Mouse (Mus musculus): ENCODE data around the gene Med13l. TPM values are rescaled to one million over a fixed set of nuclear protein-coding genes. Genes with fewer than 3 reads are reported as not detected.
A peak's percentile ranks its signal among the peaks of the same experiment; 100 is the strongest.

The Med13l gene
- polyA plus RNA-seq, 1 experiment from 2014 or later = 10.4 TPM

GRCm38 (mm10) chr5:118659713-118660112, 99.2 kb downstream of the Med13l start:
- Histone ChIP-seq H3K4me2 (ENCODE audit: low read depth, low read length) (no peak overlapping the region), H3K27ac (ENCODE audit: low read length) (no peak overlapping the region), H3K4me3 (replicated peaks; ENCODE audit: low read length) (no peak overlapping the region), H3K27me3 (ENCODE audit: control insufficient read depth, insufficient read depth, low read length) (no peaks in the 10 kb centered on the region), H3K9ac (ENCODE audit: low read length) (no peak overlapping the region), H3K9me3 (replicated peaks; ENCODE audit: control insufficient read depth, low read length) (no peaks in the 10 kb centered on the region), H3K4me1 (ENCODE audit: control insufficient read depth, insufficient read depth, low read length) (peaks cover 14% of the 10 kb centered on the region), H3K36me3 (ENCODE audit: control insufficient read depth, insufficient read depth, low read length) (no peaks in the 10 kb centered on the region)
- no peak for ATAC-seq (ENCODE audit: insufficient read depth, low FRiP score)
- 58% methylated on average over 2 of the region's 2 CpGs for WGBS

DNA sequence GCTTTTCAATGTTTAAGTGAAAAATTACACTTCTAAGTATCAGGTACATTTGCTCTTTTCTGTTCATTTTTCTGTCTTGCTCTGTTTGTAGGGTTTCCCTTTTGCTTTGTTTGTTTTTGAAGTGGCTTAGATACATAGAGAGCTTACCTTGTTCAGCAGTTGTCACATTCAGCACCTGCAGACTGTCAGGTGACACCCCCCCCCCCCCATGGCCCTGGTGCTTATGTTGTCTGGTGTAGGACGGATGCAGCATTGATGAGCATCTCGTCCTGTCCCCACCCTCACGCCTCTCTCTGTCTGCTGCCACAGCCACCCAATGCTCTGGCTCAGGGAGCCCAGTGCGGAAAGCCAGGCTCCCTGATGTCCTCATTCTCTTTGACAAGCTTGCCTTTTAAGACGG, 101.3 kb downstream of the Med13l start:
- Histone ChIP-seq H3K36me3 (ENCODE audit: control insufficient read depth, insufficient read depth, low read length) (no peaks in the 10 kb centered on the region), H3K27ac (ENCODE audit: low read length) (no peak overlapping the region), H3K27me3 (ENCODE audit: control insufficient read depth, insufficient read depth, low read length) (no peaks in the 10 kb centered on the region), H3K4me3 (replicated peaks; ENCODE audit: low read length) (no peak overlapping the region), H3K4me1 (ENCODE audit: control insufficient read depth, insufficient read depth, low read length) (peaks cover 24% of the 10 kb centered on the region), H3K4me2 (ENCODE audit: low read depth, low read length) (no peak overlapping the region), H3K9me3 (replicated peaks; ENCODE audit: control insufficient read depth, low read length) (no peaks in the 10 kb centered on the region), H3K9ac (ENCODE audit: low read length) (no peak overlapping the region)
- ATAC-seq (ENCODE audit: insufficient read depth, low FRiP score) = no peak
- WGBS = 72% methylated on average over 5 of the region's 5 CpGs

DNA sequence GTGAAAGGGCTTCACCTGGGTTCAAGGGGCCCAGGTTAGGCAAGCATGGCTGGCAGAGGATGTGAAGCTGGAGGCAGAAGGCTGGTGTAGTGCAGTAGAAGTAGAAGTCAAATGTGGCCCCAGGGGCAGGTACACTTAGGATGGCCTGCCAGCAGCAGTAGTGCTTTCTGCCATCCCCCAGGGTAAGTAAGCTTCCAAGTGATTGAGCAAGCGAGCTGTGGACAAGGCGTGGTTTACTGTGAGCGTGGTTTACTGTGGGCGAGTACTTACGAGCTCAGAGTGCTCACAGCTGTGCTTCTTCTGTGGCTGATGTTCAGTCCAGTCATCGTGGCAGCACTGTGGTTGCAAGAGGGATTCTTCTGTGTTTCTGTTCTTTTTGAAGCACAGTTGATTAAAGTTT, 103.5 kb downstream of the Med13l start:
- peak; percentile 57; the same call in 1 of the 2 replicates for ATAC-seq (ENCODE audit: insufficient read depth, low FRiP score)
- WGBS = 47% methylated on average over 6 of the region's 6 CpGs

GRCm38 (mm10) chr5:118665023-118665422, 104.5 kb downstream of the Med13l start:
- no peaks in the 10 kb centered on the region for H3K9me3 ChIP-seq (replicated peaks; ENCODE audit: control insufficient read depth, low read length)
- WGBS = 74% methylated on average over 8 of the region's 8 CpGs
- ATAC-seq (ENCODE audit: insufficient read depth, low FRiP score) = no peak
- H3K4me1 ChIP-seq (ENCODE audit: control insufficient read depth, insufficient read depth, low read length) = peaks cover 30% of the 10 kb centered on the region
- no peak overlapping the region for H3K9ac ChIP-seq (ENCODE audit: low read length)
- no peaks in the 10 kb centered on the region for H3K27me3 ChIP-seq (ENCODE audit: control insufficient read depth, insufficient read depth, low read length)
- H3K4me3 ChIP-seq (replicated peaks; ENCODE audit: low read length) = no peak overlapping the region
- H3K36me3 ChIP-seq (ENCODE audit: control insufficient read depth, insufficient read depth, low read length) = no peaks in the 10 kb centered on the region
- no peak overlapping the region for H3K27ac ChIP-seq (ENCODE audit: low read length)
- H3K4me2 ChIP-seq (ENCODE audit: low read depth, low read length) = no peak overlapping the region

More for the DNA sequence above, 103.5 kb downstream of the Med13l start:
- H3K4me3 ChIP-seq (replicated peaks; ENCODE audit: low read length) = no peak overlapping the region
- H3K9ac ChIP-seq (ENCODE audit: low read length) = no peak overlapping the region
- H3K4me2 ChIP-seq (ENCODE audit: low read depth, low read length) = no peak overlapping the region
- no peaks in the 10 kb centered on the region for H3K9me3 ChIP-seq (replicated peaks; ENCODE audit: control insufficient read depth, low read length)
- H3K4me1 ChIP-seq (ENCODE audit: control insufficient read depth, insufficient read depth, low read length) = peaks cover 34% of the 10 kb centered on the region
- no peaks in the 10 kb centered on the region for H3K36me3 ChIP-seq (ENCODE audit: control insufficient read depth, insufficient read depth, low read length)
- no peak overlapping the region for H3K27ac ChIP-seq (ENCODE audit: low read length)
- H3K27me3 ChIP-seq (ENCODE audit: control insufficient read depth, insufficient read depth, low read length) = no peaks in the 10 kb centered on the region

DNA sequence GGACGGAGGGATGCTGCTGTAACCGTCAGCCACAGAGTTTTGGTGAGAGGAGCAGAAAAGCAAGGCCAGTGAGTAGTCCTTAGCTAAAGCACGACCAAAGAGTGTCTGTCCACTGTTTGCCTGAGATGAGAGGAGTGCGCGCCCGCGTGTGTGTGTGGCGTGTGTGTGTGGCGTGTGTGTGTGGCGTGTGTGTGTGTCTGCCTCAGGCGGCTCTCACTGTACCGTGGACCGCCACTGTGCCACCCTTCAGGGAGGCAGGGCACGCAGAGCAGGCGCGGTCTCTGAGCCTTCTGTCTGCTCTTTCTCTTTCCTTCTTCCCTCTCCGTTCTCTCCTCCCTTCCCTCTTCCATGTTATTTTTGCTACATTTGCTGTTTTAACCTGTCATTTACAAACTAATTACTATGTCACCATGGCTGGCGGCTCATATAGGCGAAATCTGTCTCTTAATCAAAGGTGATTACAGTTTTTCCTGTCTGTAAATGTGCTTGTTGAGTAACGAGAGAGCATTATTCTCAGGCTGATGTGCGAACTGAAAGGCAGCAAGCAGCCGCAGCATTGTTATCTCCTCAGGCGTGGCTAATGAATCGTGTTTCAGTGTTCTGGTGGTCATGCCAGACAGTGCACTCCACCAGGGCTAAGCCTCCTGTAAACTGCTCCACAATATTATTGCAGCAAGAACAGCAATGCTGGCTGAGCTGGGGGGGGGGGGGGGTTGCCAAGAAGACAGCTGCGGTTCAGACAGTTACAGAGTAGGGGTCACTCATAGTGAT, 106.1 kb downstream of the Med13l start:
- Histone ChIP-seq H3K36me3 (ENCODE audit: control insufficient read depth, insufficient read depth, low read length) (no peaks in the 10 kb centered on the region), H3K9ac (ENCODE audit: low read length) (peak overlapping the region; percentile 21; the same call in 1 of the 2 replicates), H3K4me3 (replicated peaks; ENCODE audit: low read length) (no peak overlapping the region), H3K4me2 (ENCODE audit: low read depth, low read length) (peak overlapping the region; percentile 5; the same call in 1 of the 2 replicates), H3K27me3 (ENCODE audit: control insufficient read depth, insufficient read depth, low read length) (no peaks in the 10 kb centered on the region), H3K4me1 (ENCODE audit: control insufficient read depth, insufficient read depth, low read length) (peaks cover 30% of the 10 kb centered on the region), H3K9me3 (replicated peaks; ENCODE audit: control insufficient read depth, low read length) (no peaks in the 10 kb centered on the region), H3K27ac (ENCODE audit: low read length) (no peak overlapping the region; the same call in 1 of the 2 replicates)
- peak; percentile 17; the same call in 1 of the 2 replicates for ATAC-seq (ENCODE audit: insufficient read depth, low FRiP score)
- 60% methylated on average over 25 of the region's 25 CpGs for WGBS

DNA sequence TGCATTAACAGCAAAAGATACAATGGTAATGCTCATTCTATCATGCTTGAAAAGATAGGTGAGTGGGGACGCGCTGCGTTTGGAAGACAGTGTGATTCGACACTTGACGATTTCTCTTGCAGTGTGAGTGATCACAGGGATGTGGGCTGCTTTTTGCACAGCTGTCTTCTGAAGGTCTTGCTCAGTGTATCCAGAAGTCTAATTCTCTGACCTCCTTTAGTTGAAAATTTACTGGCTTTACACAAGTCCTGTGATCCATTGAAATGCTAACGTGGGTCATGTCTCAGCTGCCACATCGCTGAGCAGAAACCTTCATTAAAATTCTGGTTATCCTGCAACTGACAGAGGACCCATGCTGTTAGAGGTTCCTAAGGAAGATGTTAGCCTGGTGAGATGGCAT, 107.4 kb downstream of the Med13l start:
- Histone ChIP-seq H3K27me3 (ENCODE audit: control insufficient read depth, insufficient read depth, low read length) (no peaks in the 10 kb centered on the region), H3K4me1 (ENCODE audit: control insufficient read depth, insufficient read depth, low read length) (peaks cover 30% of the 10 kb centered on the region), H3K9ac (ENCODE audit: low read length) (no peak overlapping the region), H3K4me3 (replicated peaks; ENCODE audit: low read length) (no peak overlapping the region), H3K27ac (ENCODE audit: low read length) (no peak overlapping the region), H3K36me3 (ENCODE audit: control insufficient read depth, insufficient read depth, low read length) (no peaks in the 10 kb centered on the region), H3K9me3 (replicated peaks; ENCODE audit: control insufficient read depth, low read length) (no peaks in the 10 kb centered on the region), H3K4me2 (ENCODE audit: low read depth, low read length) (no peak overlapping the region)
- no peak for ATAC-seq (ENCODE audit: insufficient read depth, low FRiP score)
- 60% methylated on average over 7 of the region's 7 CpGs for WGBS

- H3K27me3 ChIP-seq (ENCODE audit: control insufficient read depth, insufficient read depth, low read length) = no peaks in the 10 kb centered on the region
- peaks cover 34% of the 10 kb centered on the region for H3K4me1 ChIP-seq (ENCODE audit: control insufficient read depth, insufficient read depth, low read length)
- H3K27ac ChIP-seq (ENCODE audit: low read length) = no peak overlapping the region
- 14% methylated on average over 2 of the region's 2 CpGs for WGBS
- no peak for ATAC-seq (ENCODE audit: insufficient read depth, low FRiP score)
- no peak overlapping the region for H3K4me3 ChIP-seq (replicated peaks; ENCODE audit: low read length)
- H3K4me2 ChIP-seq (ENCODE audit: low read depth, low read length) = no peak overlapping the region
- no peak overlapping the region for H3K9ac ChIP-seq (ENCODE audit: low read length)
- H3K9me3 ChIP-seq (replicated peaks; ENCODE audit: control insufficient read depth, low read length) = no peaks in the 10 kb centered on the region
- no peaks in the 10 kb centered on the region for H3K36me3 ChIP-seq (ENCODE audit: control insufficient read depth, insufficient read depth, low read length)
Observed at GRCm38 (mm10) chr5:118668931-118669330, 108.5 kb downstream of the Med13l start.

DNA sequence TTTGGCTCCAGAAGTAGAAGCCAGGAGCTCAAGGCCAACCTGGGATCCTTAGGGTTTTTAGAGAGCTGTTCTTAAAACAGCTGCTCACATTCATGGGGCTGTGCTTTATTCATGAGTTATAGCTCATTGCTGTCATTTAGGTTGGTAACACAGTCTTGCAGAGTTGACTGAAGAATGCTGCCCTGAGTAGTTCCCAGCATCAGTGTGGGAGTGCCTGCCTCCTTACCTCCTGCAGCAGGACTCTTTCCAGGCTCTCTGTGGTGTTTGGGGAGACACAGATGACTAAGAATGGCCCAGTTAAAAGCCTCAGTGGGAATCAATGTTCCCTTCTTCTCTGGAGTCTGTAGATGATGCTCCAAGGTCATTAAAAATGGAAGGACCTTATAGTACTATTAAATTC, 111.6 kb downstream of the Med13l start:
- Histone ChIP-seq H3K9ac (ENCODE audit: low read length) (no peak overlapping the region), H3K27ac (ENCODE audit: low read length) (no peak overlapping the region), H3K36me3 (ENCODE audit: control insufficient read depth, insufficient read depth, low read length) (no peaks in the 10 kb centered on the region), H3K4me2 (ENCODE audit: low read depth, low read length) (no peak overlapping the region), H3K4me1 (ENCODE audit: control insufficient read depth, insufficient read depth, low read length) (peaks cover 35% of the 10 kb centered on the region), H3K9me3 (replicated peaks; ENCODE audit: control insufficient read depth, low read length) (no peaks in the 10 kb centered on the region), H3K4me3 (replicated peaks; ENCODE audit: low read length) (no peak overlapping the region), H3K27me3 (ENCODE audit: control insufficient read depth, insufficient read depth, low read length) (no peaks in the 10 kb centered on the region)
- no peak for ATAC-seq (ENCODE audit: insufficient read depth, low FRiP score)

DNA sequence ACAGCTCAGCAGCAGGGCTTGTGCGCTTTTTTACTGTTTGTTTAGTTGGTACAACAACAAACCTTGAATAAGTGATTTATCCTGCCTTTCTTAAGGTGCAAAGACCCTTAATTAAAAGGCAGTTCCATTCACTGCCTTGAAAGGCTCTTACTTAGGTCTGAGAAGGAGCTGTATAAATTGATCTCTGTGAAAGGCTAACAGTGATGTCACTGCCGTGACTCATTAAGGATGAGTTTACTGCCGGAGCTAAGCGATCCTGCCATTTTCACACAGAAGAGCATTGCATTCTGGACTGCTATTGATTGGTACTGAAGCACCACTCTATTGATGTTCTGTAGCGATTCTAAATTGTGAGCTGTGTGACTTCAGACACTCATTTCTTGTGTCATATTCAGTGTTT, 113.4 kb downstream of the Med13l start:
- no peaks in the 10 kb centered on the region for H3K27me3 ChIP-seq (ENCODE audit: control insufficient read depth, insufficient read depth, low read length)
- H3K4me3 ChIP-seq (replicated peaks; ENCODE audit: low read length) = no peak overlapping the region
- 41% methylated on average over 5 of the region's 5 CpGs for WGBS
- ATAC-seq (ENCODE audit: insufficient read depth, low FRiP score) = no peak
- no peak overlapping the region for H3K9ac ChIP-seq (ENCODE audit: low read length)
- no peaks in the 10 kb centered on the region for H3K9me3 ChIP-seq (replicated peaks; ENCODE audit: control insufficient read depth, low read length)
- H3K4me1 ChIP-seq (ENCODE audit: control insufficient read depth, insufficient read depth, low read length) = peaks cover 27% of the 10 kb centered on the region
- H3K27ac ChIP-seq (ENCODE audit: low read length) = no peak overlapping the region; the same call in 1 of the 2 replicates
- no peak overlapping the region for H3K4me2 ChIP-seq (ENCODE audit: low read depth, low read length)
- no peaks in the 10 kb centered on the region for H3K36me3 ChIP-seq (ENCODE audit: control insufficient read depth, insufficient read depth, low read length)
